Mouse (Mus musculus) stomach, postnatal 0 days (tissue): Measurements from ENCODE around the gene Dda1.

Experiments
- CTCF ChIP-seq: IDR thresholded peaks from 2 replicates; pipeline ENCODE4 v1.5.1; 2016; ENCODE audit warnings: antibody characterized with exemption, low read depth, mild to moderate bottlenecking, moderate library complexity
- EP300 ChIP-seq: optimal IDR thresholded peaks from 2 replicates; pipeline ENCODE3; 2016; ENCODE audit warnings: antibody characterized with exemption

DNA sequence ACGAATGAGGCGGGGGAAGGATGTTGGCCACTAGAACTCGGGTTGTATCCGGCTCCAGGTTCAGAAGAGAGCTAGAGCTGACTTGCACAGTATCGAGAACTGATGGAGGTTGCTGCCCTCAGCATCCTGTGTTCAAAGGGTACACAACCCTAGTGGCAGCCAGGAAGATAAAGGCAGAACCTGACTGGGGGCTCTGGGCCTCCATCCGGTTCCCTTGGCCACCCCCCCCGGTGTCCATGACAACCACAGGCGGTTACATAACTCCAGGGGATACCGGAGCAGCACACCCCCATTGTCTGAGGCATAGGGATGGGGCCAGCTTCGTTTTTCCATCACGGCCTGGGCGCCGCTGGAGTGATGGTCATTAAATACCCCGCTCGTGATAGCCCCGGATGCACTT lies 6.2 kb upstream of the Dda1 start:
- TF ChIP-seq CTCF (no peak), EP300 (no peak)
